Mouse (Mus musculus): ENCODE data around the gene Msi2.

Msi2 gene

GRCm38 (mm10) chr11:88351722-88352473 lies 366.4 kb downstream of the Msi2 start:
- no peak for DNase-seq (ENCODE audit: extremely low read depth, insufficient read length, low spot score)

- DNase-seq (ENCODE audit: extremely low read depth, insufficient read length, low spot score): no peak
Observed at GRCm38 (mm10) chr11:88348690-88349089, 369.6 kb downstream of the Msi2 start.

- DNase-seq (ENCODE audit: extremely low read depth, insufficient read length, low spot score): no peak
Observed at GRCm38 (mm10) chr11:88348056-88348455, 370.3 kb downstream of the Msi2 start.

- no peak for DNase-seq (ENCODE audit: extremely low read depth, insufficient read length, low spot score)
Observed at GRCm38 (mm10) chr11:88346066-88346465, 372.2 kb downstream of the Msi2 start.

- DNase-seq (ENCODE audit: extremely low read depth, insufficient read length, low spot score): no peak
Observed at GRCm38 (mm10) chr11:88337926-88338325, 380.4 kb downstream of the Msi2 start.

GRCm38 (mm10) chr11:88334893-88335292 lies 383.4 kb downstream of the Msi2 start:
- no peak for DNase-seq (ENCODE audit: extremely low read depth, insufficient read length, low spot score)

GRCm38 (mm10) chr11:88332309-88332934 lies 385.9 kb downstream of the Msi2 start:
- DNase-seq (ENCODE audit: extremely low read depth, insufficient read length, low spot score): no peak

GRCm38 (mm10) chr11:88331722-88332121 lies 386.6 kb downstream of the Msi2 start:
- DNase-seq (ENCODE audit: extremely low read depth, insufficient read length, low spot score): no peak

- no peak for DNase-seq (ENCODE audit: extremely low read depth, insufficient read length, low spot score)
Observed at GRCm38 (mm10) chr11:88330799-88331198, 387.5 kb downstream of the Msi2 start.

GRCm38 (mm10) chr11:88328813-88329595 lies 389.3 kb downstream of the Msi2 start:
- no peak for DNase-seq (ENCODE audit: extremely low read depth, insufficient read length, low spot score)

- no peak for DNase-seq (ENCODE audit: extremely low read depth, insufficient read length, low spot score)
Observed at GRCm38 (mm10) chr11:88327016-88327415, 391.3 kb downstream of the Msi2 start.

- no peak for DNase-seq (ENCODE audit: extremely low read depth, insufficient read length, low spot score)
Observed at GRCm38 (mm10) chr11:88318850-88319249, 399.5 kb downstream of the Msi2 start.

GRCm38 (mm10) chr11:88315393-88315792 lies 402.9 kb downstream of the Msi2 start:
- no peak for DNase-seq (ENCODE audit: extremely low read depth, insufficient read length, low spot score)

- no peak for DNase-seq (ENCODE audit: extremely low read depth, insufficient read length, low spot score)
Observed at GRCm38 (mm10) chr11:88314471-88314870, 403.8 kb downstream of the Msi2 start.

GRCm38 (mm10) chr11:88313512-88313911 lies 404.8 kb downstream of the Msi2 start:
- DNase-seq (ENCODE audit: extremely low read depth, insufficient read length, low spot score): no peak

- DNase-seq (ENCODE audit: extremely low read depth, insufficient read length, low spot score): no peak
Observed at GRCm38 (mm10) chr11:88311606-88312005, 406.7 kb downstream of the Msi2 start.

GRCm38 (mm10) chr11:88310773-88311172 lies 407.5 kb downstream of the Msi2 start:
- no peak for DNase-seq (ENCODE audit: extremely low read depth, insufficient read length, low spot score)

- DNase-seq (ENCODE audit: extremely low read depth, insufficient read length, low spot score): no peak
Observed at GRCm38 (mm10) chr11:88309059-88309700, 409.1 kb downstream of the Msi2 start.

GRCm38 (mm10) chr11:88307616-88308543 lies 410.4 kb downstream of the Msi2 start:
- DNase-seq (ENCODE audit: extremely low read depth, insufficient read length, low spot score): peak; percentile 29

- no peak for DNase-seq (ENCODE audit: extremely low read depth, insufficient read length, low spot score)
Observed at GRCm38 (mm10) chr11:88305759-88306158, 412.6 kb downstream of the Msi2 start.
